8 mouse cellular contexts compared by ENCODE assay signal in the genomic region with DNA sequence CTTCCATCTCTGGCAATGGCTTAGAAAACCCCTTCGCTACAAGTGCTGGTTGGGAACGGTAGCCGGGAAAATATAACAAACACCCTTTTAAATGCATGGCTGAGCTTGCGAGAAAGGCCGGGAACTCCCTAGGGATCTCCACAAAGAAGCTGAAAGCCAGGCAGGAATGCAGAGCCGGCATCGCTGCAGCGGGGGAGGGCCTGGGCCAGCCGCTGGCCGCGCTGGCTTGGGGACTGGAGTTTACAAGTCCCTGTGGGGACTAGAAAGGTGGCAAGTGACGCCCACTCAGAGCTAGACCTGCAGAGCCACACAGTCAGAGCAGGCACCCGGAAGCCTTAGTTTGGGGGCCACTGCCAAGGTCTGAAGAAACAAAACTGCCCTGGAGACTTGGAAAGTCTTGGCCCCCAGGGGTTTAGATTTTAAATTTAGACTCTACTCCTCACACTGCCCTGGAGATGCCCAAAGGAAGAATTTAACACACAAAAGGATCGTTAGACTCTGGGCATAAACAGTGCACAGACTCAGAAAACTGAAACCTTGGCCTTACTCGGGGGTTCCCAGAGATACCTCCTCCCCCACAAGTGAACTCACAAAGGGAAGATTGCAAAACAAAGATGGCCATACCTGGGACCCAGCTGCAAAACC. TPM values are rescaled to one million over a fixed set of nuclear protein-coding genes. Genes with fewer than 3 reads are reported as not detected.
DNase-seq lines count a peak whose midpoint lies in the region.

No protein-coding gene starts in this region.

- 5% methylated on average over 15 of the region's 15 CpGs for WGBS in midbrain, embryonic 10.5 days

- peak overlapping the region; percentile 23; the same call in 1 of the 2 replicates for H3K4me3 ChIP-seq in midbrain, embryonic 10.5 days

- peak overlapping the region; percentile 91 for H3K27ac ChIP-seq in midbrain, embryonic 10.5 days (replicated peaks)

- peaks cover 27% of the 10 kb centered on the region for H3K4me1 ChIP-seq in midbrain, embryonic 10.5 days

- H3K27me3 ChIP-seq in midbrain, embryonic 10.5 days (ENCODE audit: low read depth, poor library complexity, severe bottlenecking): no peaks in the 10 kb centered on the region

- H3K36me3 ChIP-seq in midbrain, embryonic 10.5 days: 0 out of 2 replicates have a peak, but pooled peaks cover 3% of the 10 kb centered on the region

- DNase-seq in adrenal gland, postnatal 10 days: peak; percentile 75
- no peak for DNase-seq in adrenal gland, adult 18-20 months (ENCODE audit: low spot score in 2 of 2)
- peak; percentile 88 for DNase-seq in embryo, embryonic 10 days (ENCODE audit: low spot score)
- peak; percentile 57 to 73 for DNase-seq in heart, adult 9 months (ENCODE audit: low spot score in 2 of 2)
- peak; percentile 67 for DNase-seq in kidney, adult 18-20 months
- peak; percentile 86 for DNase-seq in midbrain, embryonic 10.5 days (ENCODE audit: low spot score)
- peak; percentile 68 for DNase-seq in yolk sac, embryonic 10.5 days (ENCODE audit: low spot score)
- DNase-seq in thymus, adult 18-20 months: no peak

- H3K9me3 ChIP-seq in midbrain, embryonic 10.5 days (replicated peaks): peaks cover 10% of the 10 kb centered on the region

RNA-seq across cellular contexts. Expression of a gene that starts 59.4 kb away (rescaled TPM):
- 1 to 10 TPM in 1 of 2 experiments, under 1 TPM in 1; 0.96 to 1.2 TPM for total RNA-seq in adrenal gland, postnatal 10 days (2021)
- total RNA-seq in adrenal gland, adult 18-20 months (2021): 1 to 10 TPM; 2.1 to 2.8 TPM
- 3.5 and 4.0 TPM in 2 replicates for polyA plus RNA-seq in midbrain, embryonic 10.5 days (2016; fragmentation: Nextera tagmentation; extraction: Ambion mirVana)

Comparison
In these comparisons a context has a peak if more than half of its experiments do, and no peak if none do; other contexts are left out.
1. DNase-seq: peak in adrenal gland, postnatal 10 days (single experiment), embryo, embryonic 10 days (single experiment), heart, adult 9 months (2 of 2), kidney, adult 18-20 months (single experiment), midbrain, embryonic 10.5 days (single experiment) and yolk sac, embryonic 10.5 days (single experiment); none in adrenal gland, adult 18-20 months (0 of 2) and thymus, adult 18-20 months (0 of 2).